Mouse (Mus musculus) embryonic fibroblast, embryonic 13.5 days (primary cell): ENCODE results near the gene Galns. TPM values are rescaled to one million over a fixed set of nuclear protein-coding genes. Genes with fewer than 3 reads are reported as not detected.
"Not testable (repeated sequence)": the region's sequence is repeated elsewhere in the genome, so short reads cannot be mapped to it uniquely, and the experiment has no call there.

Experiments used
- H3K27ac ChIP-seq: 2 replicates; pipeline ENCODE4 v1.5.1; 2012; ENCODE audit warnings: low read length, control low read depth, inconsistent platforms; ENCODE audit not compliant: insufficient read depth
- H3K4me1 ChIP-seq: 2 replicates; pipeline ENCODE4 v1.6.1; 2011; ENCODE audit warnings: low read length; ENCODE audit not compliant: control insufficient read depth, insufficient read depth
- H3K4me3 ChIP-seq: 2 replicates; pipeline ENCODE4 v1.5.1; 2011; ENCODE audit warnings: mild to moderate bottlenecking, control low read depth, low read length; ENCODE audit not compliant: insufficient read depth
- CTCF ChIP-seq: IDR thresholded peaks from 2 replicates; pipeline ENCODE4 v1.5.1; 2011; ENCODE audit warnings: mild to moderate bottlenecking, control low read depth, low read length, moderate library complexity, borderline replicate concordance; ENCODE audit not compliant: insufficient read depth
- POLR2A ChIP-seq: IDR thresholded peaks from 2 replicates; pipeline ENCODE4 v1.6.1; 2011; ENCODE audit warnings: low read depth, mild to moderate bottlenecking, control low read depth, low read length, moderate library complexity
- polyA plus RNA-seq: library from polyadenylated mRNA; stranded (reverse); fragments of >200 nt; gene quantifications from 2 replicates; pipeline ENCODE4 v1.2.4, GENCODE M21; 2011; ENCODE audit warnings: low read depth; ENCODE audit not compliant: missing spikeins, insufficient read length

The Galns gene
- polyA plus RNA-seq, 1 experiment, result 15.4 TPM

- TF ChIP-seq CTCF (no peak), POLR2A (no peak)
- Histone ChIP-seq H3K4me3 (no peak overlapping the region), H3K27ac (no peak overlapping the region), H3K4me1 (no peaks in the 10 kb centered on the region)
Measured at GRCm38 (mm10) chr8:122633205-122633604, 21.9 kb upstream of the Galns start.

- H3K27ac ChIP-seq, H3K4me1 ChIP-seq, H3K4me3 ChIP-seq: not testable (repeated sequence)
Measured at GRCm38 (mm10) chr8:122632134-122632533, 20.9 kb upstream of the Galns start.

GRCm38 (mm10) chr8:122630696-122631095 lies 19.4 kb upstream of the Galns start:
- Histone ChIP-seq H3K27ac (no peak overlapping the region), H3K4me3 (no peak overlapping the region), H3K4me1 (no peaks in the 10 kb centered on the region)
- TF ChIP-seq POLR2A, result no peak
- TF ChIP-seq CTCF, result no peak

GRCm38 (mm10) chr8:122629388-122629787 lies 18.1 kb upstream of the Galns start:
- no peak overlapping the region for H3K27ac ChIP-seq
- no peaks in the 10 kb centered on the region for H3K4me1 ChIP-seq
- no peak for TF ChIP-seq POLR2A
- no peak for TF ChIP-seq CTCF
- no peak overlapping the region for H3K4me3 ChIP-seq

GRCm38 (mm10) chr8:122626896-122627295 lies 15.6 kb upstream of the Galns start:
- no peak overlapping the region for H3K27ac ChIP-seq
- TF ChIP-seq CTCF (no peak), POLR2A (no peak)
- no peaks in the 10 kb centered on the region for H3K4me1 ChIP-seq
- H3K4me3 ChIP-seq, result no peak overlapping the region

GRCm38 (mm10) chr8:122625811-122626210 lies 14.5 kb upstream of the Galns start:
- H3K27ac ChIP-seq, result no peak overlapping the region
- TF ChIP-seq CTCF (no peak), POLR2A (no peak)
- H3K4me1 ChIP-seq, result no peaks in the 10 kb centered on the region
- H3K4me3 ChIP-seq, result no peak overlapping the region

- TF ChIP-seq CTCF (no peak), POLR2A (no peak)
- Histone ChIP-seq H3K4me1 (no peaks in the 10 kb centered on the region), H3K27ac (no peak overlapping the region), H3K4me3 (no peak overlapping the region)
Measured at GRCm38 (mm10) chr8:122624653-122625052, 13.4 kb upstream of the Galns start.

- H3K27ac ChIP-seq, result no peak overlapping the region
- TF ChIP-seq CTCF (no peak), POLR2A (no peak)
- no peak overlapping the region for H3K4me3 ChIP-seq
- no peaks in the 10 kb centered on the region for H3K4me1 ChIP-seq
Measured at GRCm38 (mm10) chr8:122623844-122624642, 12.8 kb upstream of the Galns start.

- Histone ChIP-seq H3K27ac (no peak within 1 kb of the TSS), H3K4me1 (no peaks in the 10 kb centered on the region), H3K4me3 (no peak within 1 kb of the TSS)
- no peak for TF ChIP-seq POLR2A
- no peak for TF ChIP-seq CTCF
Measured at GRCm38 (mm10) chr8:122622727-122623126, 11.5 kb upstream of the Galns start, which contains the start of gene Pabpn1l. Pabpn1l (minus strand) TSS chr8:122622739.

- Histone ChIP-seq H3K4me1 (no peaks in the 10 kb centered on the region), H3K27ac (no peak overlapping the region), H3K4me3 (no peak overlapping the region)
- no peak for TF ChIP-seq CTCF
- TF ChIP-seq POLR2A, result no peak
Measured at GRCm38 (mm10) chr8:122620446-122620845, 9.2 kb upstream of the Galns start.

- H3K4me3 ChIP-seq, result no peak overlapping the region
- TF ChIP-seq CTCF, result no peak
- TF ChIP-seq POLR2A, result no peak
- H3K4me1 ChIP-seq, result no peaks in the 10 kb centered on the region
- no peak overlapping the region for H3K27ac ChIP-seq
Measured at GRCm38 (mm10) chr8:122618660-122619378, 7.6 kb upstream of the Galns start.
